Mouse (Mus musculus): ENCODE measurements around the gene Fam193a.

GRCm38 (mm10) chr5:34363115-34363514 is 6.6 kb upstream of the Fam193a start:
- TF ChIP-seq EP300 (IDR thresholded peaks at IDR 0.05; ENCODE audit: insufficient read depth, low read depth, low read length) = no peak
- no peak for TF ChIP-seq CTCF (IDR thresholded peaks at IDR 0.05; ENCODE audit: low read depth, low read length)
